Mouse (Mus musculus) limb, embryonic 12.5 days (tissue): ENCODE measurements at regions not wholly inside any gene's neighbourhood (a gene's known extent, or its start where the extent isn't known, plus 50 kb on each side); places are given as distances from the start of the nearest gene placed in this dataset.

ENCODE experiments used
- ATAC-seq: fragments of 200-750 bp; cut with Nextera tagmentation; 2 replicates; pipeline ENCODE4 v1.8.0; 2017; ENCODE audit warnings: low read depth, moderate TSS enrichment; ENCODE audit not compliant: insufficient number of reproducible peaks, insufficient read depth, low FRiP score, low TSS enrichment
- H3K27ac ChIP-seq: fragments of 300-500 bp; sonication (generic); 2 replicates; pipeline ENCODE4 v1.5.1; 2016; ENCODE audit warnings: mild to moderate bottlenecking, moderate library complexity
- H3K27me3 ChIP-seq: fragments of 300-500 bp; sonication (generic); 2 replicates; pipeline ENCODE4 v1.6.1; 2016; ENCODE audit warnings: mild to moderate bottlenecking, moderate library complexity
- H3K36me3 ChIP-seq: fragments of 300-500 bp; sonication (generic); 2 replicates; pipeline ENCODE4 v1.6.1; 2016; ENCODE audit warnings: mild to moderate bottlenecking, moderate library complexity
- H3K4me1 ChIP-seq: fragments of 300-500 bp; sonication (generic); replicated peaks from 2 replicates; pipeline ENCODE4 v1.6.1; 2016
- H3K4me2 ChIP-seq: fragments of 300-500 bp; sonication (generic); 2 replicates; pipeline ENCODE4 v1.6.1; 2016; ENCODE audit warnings: mild to moderate bottlenecking, moderate library complexity
- H3K4me3 ChIP-seq: fragments of 300-500 bp; sonication (generic); replicated peaks from 2 replicates; pipeline ENCODE4 v1.5.1; 2016; ENCODE audit warnings: mild to moderate bottlenecking
- H3K9ac ChIP-seq: fragments of 300-500 bp; sonication (generic); replicated peaks from 2 replicates; pipeline ENCODE4 v1.6.1; 2016; ENCODE audit warnings: mild to moderate bottlenecking, moderate library complexity
- H3K9me3 ChIP-seq: fragments of 300-500 bp; sonication (generic); 2 replicates; pipeline ENCODE4 v1.6.1; 2016; ENCODE audit warnings: mild to moderate bottlenecking, moderate library complexity
- WGBS: fragments of 180-500 bp; shearing (Covaris S2); methylation state at CpG from one replicate; pipeline ENCODE4 v1.1.7; 2016; 5-methylcytosine and 5-hydroxymethylcytosine counted together

DNA sequence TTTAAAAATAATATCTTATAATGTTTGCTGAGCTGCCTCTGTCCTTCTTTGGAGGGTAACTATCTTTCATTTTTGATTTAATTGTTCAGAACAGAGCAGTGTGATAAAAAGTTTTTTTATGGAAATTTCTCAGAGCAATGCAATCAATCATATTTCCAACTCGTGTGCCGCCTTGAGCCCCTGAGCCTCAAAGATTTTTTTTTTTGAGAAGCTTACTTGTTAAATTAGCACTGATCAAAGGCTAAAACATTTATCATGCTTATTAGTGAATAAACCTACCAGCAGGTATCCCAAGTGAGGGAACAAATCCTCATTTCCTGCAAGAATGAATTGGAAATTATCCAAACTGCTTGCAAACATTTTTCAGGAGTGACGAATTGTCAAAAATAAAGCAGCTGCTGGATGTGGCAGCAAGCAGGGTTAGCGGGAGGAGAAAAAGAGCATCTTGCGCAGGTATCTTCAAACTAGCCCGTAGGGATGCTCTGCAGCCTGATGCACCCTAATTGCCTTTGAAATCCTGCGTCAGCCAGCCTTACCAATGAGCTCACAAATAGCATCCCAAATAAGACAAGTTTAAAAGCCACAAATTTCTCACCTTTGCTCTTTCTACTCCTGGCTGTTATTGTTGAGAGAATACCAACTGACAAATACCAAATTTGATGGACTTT, 637.0 kb upstream of the Rorb start:
- WGBS, result 61% methylated on average over 7 of the region's 7 CpGs

DNA sequence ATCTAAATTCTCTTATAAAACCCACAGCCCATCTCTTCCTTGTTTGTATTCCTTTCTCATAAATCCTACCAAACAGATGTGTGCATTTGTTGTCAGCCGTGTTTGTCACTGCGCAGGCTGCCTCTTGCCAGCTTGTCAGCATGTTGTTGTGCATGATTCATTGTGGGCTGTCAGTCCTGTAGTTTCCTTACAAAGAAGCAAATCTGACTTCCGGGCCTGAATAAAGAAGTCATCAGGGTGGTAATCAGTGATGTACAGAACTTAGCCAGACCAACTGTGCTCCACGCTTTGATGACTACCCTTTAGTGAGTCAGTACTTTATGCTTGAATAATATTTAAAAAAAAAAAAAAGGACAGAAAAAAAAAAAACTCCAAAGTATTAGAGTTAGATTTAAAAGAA, 608.9 kb upstream of the Rorb start:
- 75% methylated on average over 4 of the region's 4 CpGs for WGBS
- ATAC-seq, result no peak
- Histone ChIP-seq H3K27me3 (no peaks in the 10 kb centered on the region), H3K9me3 (no peaks in the 10 kb centered on the region), H3K4me1 (no peaks in the 10 kb centered on the region), H3K27ac (no peak overlapping the region), H3K4me3 (no peak overlapping the region), H3K4me2 (no peak overlapping the region), H3K36me3 (no peaks in the 10 kb centered on the region), H3K9ac (no peak overlapping the region)

More for the DNA sequence above, 637.0 kb upstream of the Rorb start:
- no peak for ATAC-seq
- H3K4me1 ChIP-seq, result no peaks in the 10 kb centered on the region
- no peaks in the 10 kb centered on the region for H3K27me3 ChIP-seq
- no peak overlapping the region for H3K4me2 ChIP-seq
- H3K9me3 ChIP-seq, result no peaks in the 10 kb centered on the region
- no peak overlapping the region for H3K4me3 ChIP-seq
- H3K27ac ChIP-seq, result no peak overlapping the region
- no peak overlapping the region for H3K9ac ChIP-seq
- H3K36me3 ChIP-seq, result no peaks in the 10 kb centered on the region
